16 mouse cellular contexts compared by ENCODE assay signal in the genomic region with DNA sequence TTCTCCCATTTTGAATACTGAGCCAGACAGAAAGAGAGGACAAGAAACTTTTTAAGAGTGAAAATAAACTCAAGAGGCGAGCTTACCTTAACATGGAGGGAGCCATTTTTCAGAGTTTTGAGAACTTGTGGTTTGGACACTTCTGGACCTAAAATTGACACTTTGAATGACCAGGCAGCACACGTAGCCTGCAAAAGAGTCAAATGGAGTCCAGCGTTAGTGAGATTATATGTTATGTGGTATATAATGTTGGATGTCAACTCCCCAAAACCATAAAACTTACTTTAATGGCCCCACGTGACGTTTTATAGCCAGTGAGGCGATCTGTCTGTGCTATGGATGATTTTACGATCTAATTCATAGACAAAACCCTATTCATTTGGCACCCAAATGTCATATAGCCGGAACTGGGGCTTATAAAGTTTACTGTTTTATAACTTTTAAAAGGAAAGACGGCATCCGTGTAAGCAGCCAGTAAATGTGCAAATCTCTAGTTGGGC. TPM values are rescaled to one million over a fixed set of nuclear protein-coding genes. Genes with fewer than 3 reads are reported as not detected.
DNase-seq lines count a peak whose midpoint lies in the region; ATAC-seq lines count a peak whose summit lies in the region.
"Had no signal": no experiment of that assay in that cellular context is flagged by ENCODE, and none has a peak within 500 bp of the region (broad histone marks: within the 10 kb centered on the region; RNA-seq: fewer than 3 reads in every experiment).

No protein-coding gene starts in this region.

- WGBS in hindbrain, embryonic 11.5 days: 11% methylated on average over 10 of the region's 10 CpGs
- WGBS in hindbrain, embryonic 10.5 days: 5% methylated on average over 10 of the region's 10 CpGs
- 5% methylated on average over 10 of the region's 10 CpGs for WGBS in midbrain, embryonic 11.5 days
- WGBS in midbrain, embryonic 16.5 days: 5% methylated on average over 10 of the region's 10 CpGs
- WGBS in limb, embryonic 11.5 days: 6% methylated on average over 10 of the region's 10 CpGs
- 36% methylated on average over 10 of the region's 10 CpGs for WGBS in stomach, embryonic 16.5 days

- H3K9ac ChIP-seq in hindbrain, embryonic 11.5 days (ENCODE audit: low read depth, low read length): peak overlapping the region; percentile 46; the same call in 1 of the 2 replicates
- no peak overlapping the region for H3K9ac ChIP-seq in midbrain, embryonic 11.5 days (ENCODE audit: low read length)
- H3K9ac ChIP-seq in midbrain, embryonic 16.5 days (ENCODE audit: low read depth, low read length): no peak overlapping the region
- H3K9ac ChIP-seq in limb, embryonic 11.5 days (ENCODE audit: low read length): no peak overlapping the region; the same call in 1 of the 2 replicates
- H3K9ac ChIP-seq in stomach, embryonic 16.5 days (ENCODE audit: low read length): peak overlapping the region; percentile 71
- H3K9ac ChIP-seq: liver, postnatal 0 days; midbrain, embryonic 13.5 days had no signal

- H3K36me3 ChIP-seq in hindbrain, embryonic 11.5 days (ENCODE audit: control insufficient read depth, insufficient read depth, low read length): no peaks in the 10 kb centered on the region
- H3K36me3 ChIP-seq in hindbrain, embryonic 10.5 days: no peaks in the 10 kb centered on the region
- H3K36me3 ChIP-seq in midbrain, embryonic 11.5 days (ENCODE audit: control insufficient read depth, insufficient read depth, low read length): no peaks in the 10 kb centered on the region
- no peaks in the 10 kb centered on the region for H3K36me3 ChIP-seq in midbrain, embryonic 16.5 days (ENCODE audit: control insufficient read depth, insufficient read depth, low read length)
- peaks cover 2% of the 10 kb centered on the region; the same call in 1 of the 2 replicates for H3K36me3 ChIP-seq in limb, embryonic 11.5 days (ENCODE audit: control insufficient read depth, insufficient read depth, low read length)
- H3K36me3 ChIP-seq in stomach, embryonic 16.5 days (ENCODE audit: control insufficient read depth, insufficient read depth, low read length): no peaks in the 10 kb centered on the region
- H3K36me3 ChIP-seq: midbrain, embryonic 13.5 days had no signal

- DNase-seq in hindbrain, embryonic 11.5 days (ENCODE audit: low spot score): no peak
- DNase-seq in hindbrain, embryonic 10.5 days (ENCODE audit: low spot score): no peak
- DNase-seq in midbrain, embryonic 11.5 days (ENCODE audit: low spot score, missing footprints): peak; percentile 96
- no peak for DNase-seq in limb, embryonic 11.5 days (ENCODE audit: low spot score)
- DNase-seq in adrenal gland, postnatal 25 days: no peak
- DNase-seq: cerebellum, adult 11 months; heart, postnatal 4 days; liver, postnatal 0 days had no signal

- H3K9me3 ChIP-seq in hindbrain, embryonic 11.5 days (ENCODE audit: control insufficient read depth, low read length): no peaks in the 10 kb centered on the region
- no peaks in the 10 kb centered on the region for H3K9me3 ChIP-seq in hindbrain, embryonic 10.5 days
- no peaks in the 10 kb centered on the region for H3K9me3 ChIP-seq in midbrain, embryonic 11.5 days (ENCODE audit: control insufficient read depth, low read length)
- no peaks in the 10 kb centered on the region for H3K9me3 ChIP-seq in midbrain, embryonic 16.5 days (replicated peaks; ENCODE audit: control insufficient read depth, low read length, poor library complexity, severe bottlenecking)
- H3K9me3 ChIP-seq in limb, embryonic 11.5 days (ENCODE audit: control insufficient read depth, low read length): no peaks in the 10 kb centered on the region
- no peaks in the 10 kb centered on the region for H3K9me3 ChIP-seq in stomach, embryonic 16.5 days (replicated peaks; ENCODE audit: control insufficient read depth, low read length)
- H3K9me3 ChIP-seq: midbrain, embryonic 13.5 days had no signal

- peak overlapping the region; percentile 26 for H3K4me3 ChIP-seq in hindbrain, embryonic 11.5 days (ENCODE audit: low read depth, low read length)
- no peak overlapping the region for H3K4me3 ChIP-seq in hindbrain, embryonic 10.5 days
- H3K4me3 ChIP-seq in midbrain, embryonic 11.5 days (ENCODE audit: low read depth, low read length): no peak overlapping the region
- H3K4me3 ChIP-seq in midbrain, embryonic 16.5 days (ENCODE audit: low read depth, low read length): no peak overlapping the region
- no peak overlapping the region for H3K4me3 ChIP-seq in limb, embryonic 11.5 days (ENCODE audit: low read depth, low read length)
- H3K4me3 ChIP-seq in stomach, embryonic 16.5 days (replicated peaks; ENCODE audit: low read length): peak overlapping the region; percentile 71
- H3K4me3 ChIP-seq: midbrain, embryonic 13.5 days had no signal

- peaks cover 84% of the 10 kb centered on the region for H3K27me3 ChIP-seq in hindbrain, embryonic 11.5 days (ENCODE audit: control insufficient read depth, insufficient read depth, low read length)
- peaks cover 100% of the 10 kb centered on the region for H3K27me3 ChIP-seq in hindbrain, embryonic 10.5 days (ENCODE audit: insufficient read depth, poor library complexity, severe bottlenecking)
- H3K27me3 ChIP-seq in midbrain, embryonic 11.5 days (ENCODE audit: control insufficient read depth, insufficient read depth, low read length): peaks cover 98% of the 10 kb centered on the region
- peaks cover 92% of the 10 kb centered on the region for H3K27me3 ChIP-seq in midbrain, embryonic 16.5 days (ENCODE audit: control insufficient read depth, insufficient read depth, low read depth, low read length)
- no peaks in the 10 kb centered on the region for H3K27me3 ChIP-seq in limb, embryonic 11.5 days (ENCODE audit: control insufficient read depth, insufficient read depth, low read length)
- H3K27me3 ChIP-seq in stomach, embryonic 16.5 days (ENCODE audit: control insufficient read depth, insufficient read depth, low read length): peaks cover 13% of the 10 kb centered on the region

- H3K4me2 ChIP-seq in hindbrain, embryonic 11.5 days (replicated peaks; ENCODE audit: low read depth, low read length): peak overlapping the region; percentile 22; the same call in 1 of the 2 replicates
- H3K4me2 ChIP-seq in midbrain, embryonic 11.5 days: no peak overlapping the region
- no peak overlapping the region for H3K4me2 ChIP-seq in midbrain, embryonic 16.5 days (ENCODE audit: low read length)
- peak overlapping the region; percentile 29 for H3K4me2 ChIP-seq in limb, embryonic 11.5 days (ENCODE audit: low read depth, severe bottlenecking)
- H3K4me2 ChIP-seq in stomach, embryonic 16.5 days (ENCODE audit: low read depth, low read length): peak overlapping the region; percentile 84
- H3K4me2 ChIP-seq: midbrain, embryonic 13.5 days had no signal

- peak overlapping the region; percentile 38 for H3K27ac ChIP-seq in hindbrain, embryonic 11.5 days (ENCODE audit: low read depth, low read length)
- no peak overlapping the region for H3K27ac ChIP-seq in hindbrain, embryonic 10.5 days
- H3K27ac ChIP-seq in midbrain, embryonic 11.5 days (ENCODE audit: low read depth, low read length): no peak overlapping the region
- H3K27ac ChIP-seq in midbrain, embryonic 16.5 days (ENCODE audit: low read length): no peak overlapping the region
- no peak overlapping the region for H3K27ac ChIP-seq in limb, embryonic 11.5 days (replicated peaks; ENCODE audit: low read depth, low read length)
- H3K27ac ChIP-seq in stomach, embryonic 16.5 days (ENCODE audit: low read length): peak overlapping the region; percentile 84
- H3K27ac ChIP-seq: midbrain, embryonic 13.5 days had no signal

- no peak for ATAC-seq in hindbrain, embryonic 11.5 days (ENCODE audit: low FRiP score)
- ATAC-seq in midbrain, embryonic 11.5 days (ENCODE audit: low FRiP score): no peak
- no peak for ATAC-seq in midbrain, embryonic 16.5 days
- ATAC-seq in limb, embryonic 11.5 days (ENCODE audit: insufficient number of reproducible peaks, low FRiP score, low TSS enrichment, low read depth): no peak
- no peak for ATAC-seq in stomach, embryonic 16.5 days (ENCODE audit: insufficient read depth, low FRiP score)
- no peak for ATAC-seq in erythroid progenitor cell, adult 5-6 weeks (replicated peaks; ENCODE audit: low FRiP score, poor library complexity, severe bottlenecking)
- ATAC-seq: liver, postnatal 0 days; midbrain, embryonic 13.5 days had no signal

- no peaks in the 10 kb centered on the region for H3K4me1 ChIP-seq in hindbrain, embryonic 11.5 days (replicated peaks; ENCODE audit: control insufficient read depth, insufficient read depth, low read length)
- peaks cover 16% of the 10 kb centered on the region for H3K4me1 ChIP-seq in hindbrain, embryonic 10.5 days (replicated peaks)
- H3K4me1 ChIP-seq in midbrain, embryonic 11.5 days (ENCODE audit: control insufficient read depth, insufficient read depth, low read length): peaks cover 7% of the 10 kb centered on the region
- H3K4me1 ChIP-seq in midbrain, embryonic 16.5 days (ENCODE audit: control insufficient read depth, insufficient read depth, low read length): peaks cover 3% of the 10 kb centered on the region; the same call in 1 of the 2 replicates
- H3K4me1 ChIP-seq in limb, embryonic 11.5 days (ENCODE audit: control insufficient read depth, insufficient read depth, low read length): peaks cover 57% of the 10 kb centered on the region
- peaks cover 18% of the 10 kb centered on the region for H3K4me1 ChIP-seq in stomach, embryonic 16.5 days (ENCODE audit: control insufficient read depth, insufficient read depth, low read length)

RNA-seq across cellular contexts. Expression of a gene that starts 3.6 kb away (rescaled TPM):
- polyA plus RNA-seq in hindbrain, embryonic 11.5 days (2014; fragmentation: Nextera tagmentation; extraction: Ambion mirVana): 23.8 and 39.3 TPM in 2 replicates
- polyA plus RNA-seq in hindbrain, embryonic 10.5 days (2016; fragmentation: Nextera tagmentation; extraction: Ambion mirVana): 1.8 TPM in 1 of 2 replicates, not detected in the other
- polyA plus RNA-seq in midbrain, embryonic 11.5 days (2014; fragmentation: Nextera tagmentation; extraction: Ambion mirVana): not detected in 2 replicates
- 0.21 TPM in 1 of 2 replicates, not detected in the other for polyA plus RNA-seq in midbrain, embryonic 16.5 days (2015; fragmentation: Nextera tagmentation; extraction: Ambion mirVana)
- 11.0 and 11.3 TPM in 2 replicates for polyA plus RNA-seq in limb, embryonic 11.5 days (2014; fragmentation: Nextera tagmentation; extraction: Ambion mirVana)
- polyA plus RNA-seq in stomach, embryonic 16.5 days (2015; fragmentation: Nextera tagmentation; extraction: Ambion mirVana): 8.8 and 11.0 TPM in 2 replicates
- 12.8 and 15.0 TPM in 2 replicates for total RNA-seq in adrenal gland, postnatal 25 days (2021)
- total RNA-seq in erythroid progenitor cell, adult 5-6 weeks (2015; ENCODE audit: low replicate concordance): not detected in 2 replicates
- total RNA-seq in erythroid progenitor cell, adult 5-6 weeks (2017; ENCODE audit: low replicate concordance): not detected in 2 replicates
- total RNA-seq: layer of hippocampus, adult 18-20 months; left cerebral cortex, postnatal 10 days; neutrophil, adult 5-6 weeks had no signal
- polyA plus RNA-seq: cortical plate, adult 2 months had no signal

RNA-seq across cellular contexts. Expression of a gene that starts 7.7 kb away (rescaled TPM):
- 2.1 and 11.6 TPM in 2 replicates for polyA plus RNA-seq in hindbrain, embryonic 11.5 days (2014; fragmentation: Nextera tagmentation; extraction: Ambion mirVana)
- polyA plus RNA-seq in hindbrain, embryonic 10.5 days (2016; fragmentation: Nextera tagmentation; extraction: Ambion mirVana): not detected in 2 replicates
- polyA plus RNA-seq in midbrain, embryonic 11.5 days (2014; fragmentation: Nextera tagmentation; extraction: Ambion mirVana): not detected in 2 replicates
- not detected in 2 replicates for polyA plus RNA-seq in midbrain, embryonic 16.5 days (2015; fragmentation: Nextera tagmentation; extraction: Ambion mirVana)
- polyA plus RNA-seq in limb, embryonic 11.5 days (2014; fragmentation: Nextera tagmentation; extraction: Ambion mirVana): 3.5 and 4.6 TPM in 2 replicates
- 1.3 and 1.4 TPM in 2 replicates for polyA plus RNA-seq in stomach, embryonic 16.5 days (2015; fragmentation: Nextera tagmentation; extraction: Ambion mirVana)
- 3.1 and 5.6 TPM in 2 replicates for total RNA-seq in adrenal gland, postnatal 25 days (2021)
- total RNA-seq in erythroid progenitor cell, adult 5-6 weeks (2015; ENCODE audit: low replicate concordance): not detected in 2 replicates
- not detected in 2 replicates for total RNA-seq in erythroid progenitor cell, adult 5-6 weeks (2017; ENCODE audit: low replicate concordance)
- total RNA-seq: heart, postnatal 4 days; layer of hippocampus, adult 18-20 months; left cerebral cortex, postnatal 10 days; neutrophil, adult 5-6 weeks had no signal
- polyA plus RNA-seq: cortical plate, adult 2 months; liver, postnatal 0 days; midbrain, embryonic 13.5 days had no signal

RNA-seq across cellular contexts. Expression of a gene that starts 9.2 kb away (rescaled TPM):
- 11.9 and 12.8 TPM in 2 replicates for polyA plus RNA-seq in hindbrain, embryonic 11.5 days (2014; fragmentation: Nextera tagmentation; extraction: Ambion mirVana)
- 0.14 and 4.3 TPM in 2 replicates for polyA plus RNA-seq in hindbrain, embryonic 10.5 days (2016; fragmentation: Nextera tagmentation; extraction: Ambion mirVana)
- not detected in 2 replicates for polyA plus RNA-seq in midbrain, embryonic 11.5 days (2014; fragmentation: Nextera tagmentation; extraction: Ambion mirVana)
- not detected in 2 replicates for polyA plus RNA-seq in midbrain, embryonic 16.5 days (2015; fragmentation: Nextera tagmentation; extraction: Ambion mirVana)
- 1.0 and 1.3 TPM in 2 replicates for polyA plus RNA-seq in limb, embryonic 11.5 days (2014; fragmentation: Nextera tagmentation; extraction: Ambion mirVana)
- polyA plus RNA-seq in stomach, embryonic 16.5 days (2015; fragmentation: Nextera tagmentation; extraction: Ambion mirVana): 2.5 and 2.8 TPM in 2 replicates
- 3.7 and 3.8 TPM in 2 replicates for total RNA-seq in adrenal gland, postnatal 25 days (2021)
- total RNA-seq in erythroid progenitor cell, adult 5-6 weeks (2015; ENCODE audit: low replicate concordance): not detected in 2 replicates
- total RNA-seq in erythroid progenitor cell, adult 5-6 weeks (2017; ENCODE audit: low replicate concordance): not detected in 2 replicates
- total RNA-seq: layer of hippocampus, adult 18-20 months; left cerebral cortex, postnatal 10 days; neutrophil, adult 5-6 weeks had no signal
- polyA plus RNA-seq: cortical plate, adult 2 months; midbrain, embryonic 13.5 days had no signal

RNA-seq across cellular contexts. Expression of a gene that starts 12.3 kb away (rescaled TPM):
- 13.3 and 14.2 TPM in 2 replicates for polyA plus RNA-seq in hindbrain, embryonic 11.5 days (2014; fragmentation: Nextera tagmentation; extraction: Ambion mirVana)
- polyA plus RNA-seq in hindbrain, embryonic 10.5 days (2016; fragmentation: Nextera tagmentation; extraction: Ambion mirVana): 3.6 and 9.7 TPM in 2 replicates
- polyA plus RNA-seq in midbrain, embryonic 11.5 days (2014; fragmentation: Nextera tagmentation; extraction: Ambion mirVana): 0.11 TPM in 1 of 2 replicates, not detected in the other
- not detected in 2 replicates for polyA plus RNA-seq in midbrain, embryonic 16.5 days (2015; fragmentation: Nextera tagmentation; extraction: Ambion mirVana)
- 5.6 and 6.2 TPM in 2 replicates for polyA plus RNA-seq in limb, embryonic 11.5 days (2014; fragmentation: Nextera tagmentation; extraction: Ambion mirVana)
- polyA plus RNA-seq in stomach, embryonic 16.5 days (2015; fragmentation: Nextera tagmentation; extraction: Ambion mirVana): 6.0 and 7.4 TPM in 2 replicates
- total RNA-seq in adrenal gland, postnatal 25 days (2021): 6.3 and 6.9 TPM in 2 replicates
- total RNA-seq in erythroid progenitor cell, adult 5-6 weeks (2015; ENCODE audit: low replicate concordance): not detected in 2 replicates
- total RNA-seq in erythroid progenitor cell, adult 5-6 weeks (2017; ENCODE audit: low replicate concordance): 0.45 TPM in 1 of 2 replicates, not detected in the other
- total RNA-seq: layer of hippocampus, adult 18-20 months; left cerebral cortex, postnatal 10 days; neutrophil, adult 5-6 weeks had no signal
- polyA plus RNA-seq: cortical plate, adult 2 months; midbrain, embryonic 13.5 days had no signal

RNA-seq across cellular contexts. Expression of a gene that starts 12.3 kb away (rescaled TPM):
- polyA plus RNA-seq in hindbrain, embryonic 11.5 days (2014; fragmentation: Nextera tagmentation; extraction: Ambion mirVana): not detected in 2 replicates
- not detected in 2 replicates for polyA plus RNA-seq in hindbrain, embryonic 10.5 days (2016; fragmentation: Nextera tagmentation; extraction: Ambion mirVana)
- not detected in 2 replicates for polyA plus RNA-seq in midbrain, embryonic 11.5 days (2014; fragmentation: Nextera tagmentation; extraction: Ambion mirVana)
- polyA plus RNA-seq in midbrain, embryonic 16.5 days (2015; fragmentation: Nextera tagmentation; extraction: Ambion mirVana): not detected in 2 replicates
- polyA plus RNA-seq in limb, embryonic 11.5 days (2014; fragmentation: Nextera tagmentation; extraction: Ambion mirVana): 1.1 and 1.3 TPM in 2 replicates
- not detected in 2 replicates for polyA plus RNA-seq in stomach, embryonic 16.5 days (2015; fragmentation: Nextera tagmentation; extraction: Ambion mirVana)
- 0.88 and 4.9 TPM in 2 replicates for total RNA-seq in adrenal gland, postnatal 25 days (2021)
- not detected in 2 replicates for total RNA-seq in erythroid progenitor cell, adult 5-6 weeks (2015; ENCODE audit: low replicate concordance)
- not detected in 2 replicates for total RNA-seq in erythroid progenitor cell, adult 5-6 weeks (2017; ENCODE audit: low replicate concordance)
- total RNA-seq: heart, postnatal 4 days; layer of hippocampus, adult 18-20 months; left cerebral cortex, postnatal 10 days; neutrophil, adult 5-6 weeks had no signal
- polyA plus RNA-seq: cortical plate, adult 2 months; liver, postnatal 0 days; midbrain, embryonic 13.5 days had no signal

Comparison
In these comparisons a context has a peak if more than half of its experiments do, and no peak if none do; other contexts are left out.
1. H3K27ac ChIP-seq: peak in hindbrain, embryonic 11.5 days (single experiment) and stomach, embryonic 16.5 days (single experiment); none in hindbrain, embryonic 10.5 days (single experiment), midbrain, embryonic 11.5 days (single experiment), midbrain, embryonic 16.5 days (single experiment) and limb, embryonic 11.5 days (single experiment).
2. H3K4me3 ChIP-seq: peak in hindbrain, embryonic 11.5 days (single experiment) and stomach, embryonic 16.5 days (single experiment); none in hindbrain, embryonic 10.5 days (single experiment), midbrain, embryonic 11.5 days (single experiment), midbrain, embryonic 16.5 days (single experiment) and limb, embryonic 11.5 days (single experiment).
3. H3K4me2 ChIP-seq: peak in hindbrain, embryonic 11.5 days (single experiment), limb, embryonic 11.5 days (single experiment) and stomach, embryonic 16.5 days (single experiment); none in midbrain, embryonic 11.5 days (single experiment) and midbrain, embryonic 16.5 days (single experiment).
4. H3K9ac ChIP-seq: peak in hindbrain, embryonic 11.5 days (single experiment) and stomach, embryonic 16.5 days (single experiment); none in midbrain, embryonic 11.5 days (single experiment), midbrain, embryonic 16.5 days (single experiment) and limb, embryonic 11.5 days (single experiment).